Mouse (Mus musculus) activated CD4-positive, CD25-positive, alpha-beta regulatory T cell, adult 4 months (primary cell): Measurements from ENCODE around the gene Prelp. TPM values are rescaled to one million over a fixed set of nuclear protein-coding genes. Genes with fewer than 3 reads are reported as not detected.
"Not testable (repeated sequence)": the region's sequence is repeated elsewhere in the genome, so short reads cannot be mapped to it uniquely, and the experiment has no call there.

ENCODE experiments used
- ATAC-seq: one replicate; pipeline ENCODE4 v1.8.0; 2017
- polyA plus RNA-seq, 2 experiments: library from polyadenylated mRNA; unstranded; fragments of 100-300 nt; shearing (Covaris generic); gene quantifications; one replicate each; pipeline ENCODE4 v1.2.1; 2017

The Prelp gene
- not detected for polyA plus RNA-seq

DNA sequence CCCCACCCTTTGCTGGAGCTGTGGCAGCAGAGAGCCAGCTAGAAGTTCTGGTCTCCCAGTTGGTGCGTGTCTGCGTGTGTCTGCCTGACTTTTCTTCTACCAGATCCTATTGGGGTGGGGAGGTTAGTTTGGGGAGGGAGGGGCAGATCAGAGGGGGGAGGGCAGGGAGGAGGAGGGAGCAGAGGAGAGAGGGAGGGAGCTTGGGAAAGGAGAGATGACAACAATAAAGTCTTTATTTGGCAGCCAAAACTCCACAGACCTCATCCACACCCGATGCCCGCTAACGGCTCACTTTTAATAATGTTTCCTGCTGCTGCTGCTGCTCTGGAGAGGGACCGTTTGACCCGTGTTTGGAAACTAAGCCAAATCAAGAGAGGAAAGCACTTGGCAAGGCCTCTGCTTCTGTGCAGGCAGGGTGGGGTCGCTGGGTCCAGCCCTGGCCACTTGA, at the start of gene Prelp:
Prelp (minus strand) TSS at position 111 of the 448 bp plus-strand sequence.
- ATAC-seq: no peak

GRCm38 (mm10) chr1:133969427-133969826, 48.2 kb upstream of the Prelp start:
- ATAC-seq: no peak

GRCm38 (mm10) chr1:133968788-133969325, 47.6 kb upstream of the Prelp start:
- no peak for ATAC-seq

- ATAC-seq: no peak
Measured at GRCm38 (mm10) chr1:133967481-133968017, 46.3 kb upstream of the Prelp start.

- ATAC-seq: no peak
Measured at GRCm38 (mm10) chr1:133966044-133966443, 44.8 kb upstream of the Prelp start.

DNA sequence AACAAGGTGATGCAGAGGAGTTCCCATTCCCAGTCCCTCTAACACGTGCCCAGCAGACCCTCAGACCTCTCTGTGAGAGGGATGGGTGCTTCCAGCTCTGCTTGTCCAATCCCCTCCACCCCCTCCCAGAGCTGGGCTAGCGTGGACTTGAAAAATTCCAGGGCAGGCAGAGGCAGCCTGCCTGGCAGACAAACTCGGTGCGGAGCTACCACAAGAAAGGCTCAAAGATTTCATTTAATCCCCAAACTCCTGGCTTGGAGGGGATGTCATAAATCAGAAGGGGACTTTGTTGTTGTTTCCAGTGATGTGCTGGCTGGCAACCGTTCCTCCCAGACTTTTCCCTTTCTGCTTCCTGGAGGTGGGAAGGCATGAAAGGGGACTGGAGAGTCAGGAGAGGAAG, 44.1 kb upstream of the Prelp start:
- ATAC-seq: no peak

- no peak for ATAC-seq
Measured at GRCm38 (mm10) chr1:133964742-133965141, 43.5 kb upstream of the Prelp start.

DNA sequence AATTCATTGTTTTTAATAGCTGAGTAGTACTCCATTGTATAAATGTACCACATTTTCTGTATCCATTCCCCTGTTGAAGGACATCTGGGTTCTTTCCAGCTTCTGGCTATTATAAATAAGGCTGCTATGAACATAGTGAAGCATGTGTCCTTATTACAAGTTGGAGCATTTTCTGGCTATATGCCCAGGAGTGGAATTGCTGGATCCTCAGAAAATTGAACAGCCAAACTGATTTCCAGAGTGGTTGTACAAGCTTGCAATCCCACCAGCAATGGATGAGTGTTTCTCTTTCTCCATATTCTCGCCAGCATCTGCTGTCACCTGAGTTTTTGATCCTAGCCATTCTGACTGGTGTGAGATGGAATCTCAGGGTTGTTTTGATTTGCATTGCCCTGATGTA, 42.4 kb upstream of the Prelp start:
- ATAC-seq: not testable (repeated sequence)

- ATAC-seq: not testable (repeated sequence)
Measured at GRCm38 (mm10) chr1:133963128-133963527, 41.9 kb upstream of the Prelp start.

DNA sequence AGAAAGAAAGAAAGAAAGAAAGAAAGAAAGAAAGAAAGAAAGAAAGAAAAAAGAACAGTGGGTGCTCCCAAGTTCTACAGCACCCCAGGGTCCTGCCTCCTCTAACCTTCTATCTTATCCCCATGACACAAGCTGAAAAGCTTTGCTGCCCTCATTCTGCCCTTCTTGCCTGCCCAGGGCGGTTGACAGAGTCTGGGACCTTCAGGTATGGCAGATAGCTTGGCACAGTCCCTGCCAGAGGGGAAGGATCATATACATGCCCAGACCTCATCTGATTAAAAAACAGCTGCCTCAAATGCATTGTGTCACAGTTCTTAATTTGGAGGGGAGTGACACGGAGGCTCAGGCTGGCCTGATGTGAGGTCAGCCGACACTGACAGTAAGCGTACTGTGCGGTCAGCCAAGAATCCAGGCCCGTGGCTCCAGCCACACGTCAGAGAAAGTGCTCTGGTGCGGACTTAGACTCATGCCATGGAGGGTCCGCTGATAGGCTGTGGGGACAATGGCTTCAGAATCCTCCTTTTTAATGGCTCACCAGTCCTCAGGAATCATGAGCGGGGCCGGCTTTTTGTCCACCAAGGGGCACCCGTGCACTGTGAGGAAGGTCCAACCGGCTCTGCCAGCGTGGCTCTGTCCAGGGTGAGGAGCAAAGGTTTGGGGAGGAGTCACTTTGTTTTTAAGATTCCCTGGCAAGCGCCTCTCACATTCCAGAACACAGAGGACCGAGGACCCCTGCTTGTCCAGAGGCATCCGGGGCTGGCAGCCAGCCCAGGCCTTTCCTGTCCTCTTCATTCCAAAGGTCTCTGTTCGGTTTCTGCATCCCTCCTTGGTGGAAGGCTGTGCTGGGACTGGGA, 40.3 kb upstream of the Prelp start:
- no peak for ATAC-seq

DNA sequence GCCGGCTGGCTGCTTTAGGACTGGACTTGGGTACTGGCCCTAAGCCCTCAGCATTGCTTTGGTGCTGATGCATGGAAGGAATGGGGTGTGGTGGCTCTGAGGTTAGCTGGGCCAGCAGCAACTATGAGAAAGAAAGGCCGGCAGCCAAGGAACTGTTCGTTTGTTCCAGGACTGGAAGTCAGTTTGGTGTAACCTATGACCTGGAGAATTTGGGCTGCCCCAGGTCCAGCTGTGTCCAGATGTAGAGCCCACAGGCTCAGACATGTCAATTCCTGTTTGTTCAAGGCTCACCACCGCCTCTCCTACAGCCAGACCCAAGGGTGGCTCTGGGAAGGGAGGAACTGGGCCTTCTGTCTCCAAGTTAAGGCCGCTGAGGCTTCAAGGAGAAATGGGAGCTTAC, 38.3 kb upstream of the Prelp start:
- no peak for ATAC-seq

GRCm38 (mm10) chr1:133954009-133954408, 32.8 kb upstream of the Prelp start:
- ATAC-seq: no peak

DNA sequence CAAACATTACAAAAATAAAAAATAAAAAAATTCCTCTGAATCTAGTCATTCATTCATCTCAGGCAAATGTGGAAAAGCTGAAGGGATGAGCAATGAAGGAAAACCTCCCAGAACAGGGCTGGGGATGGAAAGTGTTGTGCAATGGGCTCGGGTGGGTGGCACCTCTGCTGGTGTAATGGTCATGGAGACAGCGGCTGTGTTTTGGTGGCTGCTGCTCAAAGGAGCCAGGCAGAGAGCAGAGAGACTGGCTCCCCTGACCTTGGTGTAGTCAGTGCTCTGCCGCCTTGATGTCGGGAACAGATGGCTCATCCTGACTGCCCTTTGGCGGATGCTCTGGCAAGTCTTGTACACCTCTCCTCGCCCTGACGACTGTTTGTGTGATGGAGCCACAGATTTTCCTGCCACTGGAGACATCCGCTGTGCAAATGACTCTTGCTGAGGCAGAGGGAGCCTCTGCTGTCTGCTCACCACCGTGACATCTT, 32.1 kb upstream of the Prelp start:
- ATAC-seq: no peak

GRCm38 (mm10) chr1:133951598-133951997, 30.4 kb upstream of the Prelp start:
- no peak for ATAC-seq

DNA sequence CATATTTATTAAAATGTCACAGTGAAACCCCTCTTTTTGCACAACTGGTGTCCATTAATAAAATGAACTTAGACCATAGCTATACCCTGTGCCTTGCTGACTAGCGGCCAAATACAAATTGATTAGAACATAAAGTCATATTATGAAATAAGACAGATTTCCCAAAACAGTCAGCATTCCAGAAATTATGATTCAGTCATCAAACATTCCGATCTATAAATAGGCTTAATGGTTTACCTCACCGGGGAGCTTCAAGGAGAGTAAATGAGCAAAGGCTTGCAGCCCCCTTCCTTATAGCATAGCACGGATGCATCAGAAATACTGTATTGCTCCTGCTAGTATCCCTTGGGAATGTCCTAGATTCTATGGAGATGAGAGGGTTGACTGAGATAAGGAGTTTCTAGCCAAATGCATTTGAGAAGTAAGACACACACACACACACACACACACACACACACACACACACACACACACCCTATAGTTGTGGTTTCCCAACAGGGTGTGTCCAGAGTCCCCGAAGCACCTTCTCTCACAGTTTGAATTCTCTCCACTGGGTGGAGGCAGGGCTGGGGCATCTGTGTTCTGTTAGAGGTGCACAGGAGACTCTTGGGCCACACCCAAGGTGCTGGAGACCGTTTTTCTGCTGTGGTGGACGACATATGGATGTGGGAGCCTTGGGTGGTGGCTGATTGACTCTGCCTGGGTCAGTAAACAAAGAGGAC, 29.0 kb upstream of the Prelp start:
- ATAC-seq: no peak

- no peak for ATAC-seq
Measured at GRCm38 (mm10) chr1:133945106-133945505, 23.9 kb upstream of the Prelp start.

- ATAC-seq: no peak
Measured at GRCm38 (mm10) chr1:133941904-133942303, 20.7 kb upstream of the Prelp start.

GRCm38 (mm10) chr1:133941158-133941860, 20.1 kb upstream of the Prelp start:
- ATAC-seq: no peak

- no peak for ATAC-seq
Measured at GRCm38 (mm10) chr1:133940481-133941092, 19.4 kb upstream of the Prelp start.

GRCm38 (mm10) chr1:133939708-133940107, 18.5 kb upstream of the Prelp start:
- ATAC-seq: no peak

DNA sequence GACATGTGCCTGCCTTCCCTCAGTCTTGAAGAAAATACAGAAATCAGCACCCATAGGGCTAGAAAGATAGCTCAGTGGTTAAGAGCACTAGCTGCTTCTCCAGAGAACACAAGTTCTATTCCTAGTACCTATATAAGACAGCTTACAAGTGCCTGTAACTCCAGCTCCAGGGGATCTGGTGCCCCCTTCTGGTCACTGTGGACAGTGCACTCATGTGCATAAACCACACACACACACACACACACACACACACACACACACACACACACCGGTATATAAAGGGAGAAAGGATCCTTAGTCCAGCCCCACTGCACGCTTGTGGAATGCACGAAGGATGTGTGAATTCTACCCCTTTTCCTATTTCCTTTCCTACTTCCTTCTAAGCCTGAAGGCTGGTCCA, 15.0 kb upstream of the Prelp start:
- ATAC-seq: no peak
